Mouse (Mus musculus) ES-Bruce4 (cell line): ENCODE measurements around the gene Grm8. TPM values are rescaled to one million over a fixed set of nuclear protein-coding genes. Genes with fewer than 3 reads are reported as not detected.

Source experiments
- H3K27ac ChIP-seq: 2 replicates; pipeline ENCODE4 v1.5.1; 2012; ENCODE audit warnings: low read length, inconsistent platforms; ENCODE audit not compliant: insufficient read depth
- H3K27me3 ChIP-seq: 2 replicates; pipeline ENCODE4 v1.6.1; 2012; ENCODE audit warnings: mild to moderate bottlenecking, low read length, inconsistent platforms; ENCODE audit not compliant: control insufficient read depth, poor library complexity, insufficient read depth, severe bottlenecking
- H3K36me3 ChIP-seq: 2 replicates; pipeline ENCODE4 v1.6.1; 2012; ENCODE audit warnings: inconsistent platforms, mild to moderate bottlenecking, low read length, moderate library complexity; ENCODE audit not compliant: control insufficient read depth, poor library complexity, insufficient read depth, severe bottlenecking
- H3K4me1 ChIP-seq: one replicate; pipeline ENCODE4 v1.8.1; 2011; ENCODE audit warnings: low read length; ENCODE audit not compliant: control insufficient read depth, insufficient read depth
- H3K4me3 ChIP-seq: 2 replicates; pipeline ENCODE4 v1.5.1; 2011; ENCODE audit warnings: low read depth, mild to moderate bottlenecking, low read length
- H3K9ac ChIP-seq: 2 replicates; pipeline ENCODE4 v1.6.1; 2012; ENCODE audit warnings: low read depth, mild to moderate bottlenecking, inconsistent platforms; ENCODE audit not compliant: poor library complexity, severe bottlenecking
- H3K9me3 ChIP-seq: replicated peaks from 2 replicates; pipeline ENCODE4 v1.6.1; 2012; ENCODE audit warnings: mild to moderate bottlenecking, low read length, inconsistent platforms; ENCODE audit not compliant: control insufficient read depth, poor library complexity, insufficient read depth, severe bottlenecking
- CTCF ChIP-seq: IDR thresholded peaks from one replicate; pipeline ENCODE4 v1.8.1; 2011; ENCODE audit warnings: low read depth, low read length
- EP300 ChIP-seq: IDR thresholded peaks from 2 replicates; pipeline ENCODE4 v1.6.1; 2011; ENCODE audit warnings: low read depth, low read length; ENCODE audit not compliant: insufficient read depth
- POLR2A ChIP-seq: IDR thresholded peaks from one replicate; pipeline ENCODE4 v1.8.1; 2011; ENCODE audit warnings: low read length; ENCODE audit not compliant: insufficient read depth
- polyA plus RNA-seq: library from polyadenylated mRNA; stranded (reverse); fragments of >200 nt; gene quantifications from 2 replicates; pipeline ENCODE4 v1.2.4, GENCODE M21; 2011; ENCODE audit warnings: low read depth; ENCODE audit not compliant: missing spikeins, insufficient read depth, insufficient read length

The Grm8 gene
- polyA plus RNA-seq, 1 experiment = 1.9 TPM

DNA sequence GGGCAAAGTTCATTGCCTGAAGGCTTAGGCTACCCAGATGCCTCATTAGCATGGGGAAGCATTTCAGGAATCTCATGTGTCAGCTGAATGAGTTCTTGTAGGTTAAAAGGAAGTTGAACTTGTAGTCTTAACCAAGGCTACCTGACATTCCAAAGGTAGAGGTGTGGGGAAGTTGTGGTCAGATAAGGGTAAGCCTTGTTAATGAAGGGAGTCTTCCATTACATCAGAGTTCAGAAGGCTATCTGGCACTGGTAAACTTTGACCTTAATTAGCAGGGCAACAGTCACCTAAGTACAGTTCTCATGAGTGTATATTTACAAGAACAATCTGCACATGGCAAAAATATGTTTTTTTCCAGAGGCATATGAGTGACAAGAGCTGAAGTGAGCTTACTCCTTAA is 870.0 kb downstream of the Grm8 start:
- no peak for TF ChIP-seq POLR2A
- no peak for TF ChIP-seq EP300
- TF ChIP-seq CTCF = no peak
- H3K9me3 ChIP-seq = no peaks in the 10 kb centered on the region
- no peak overlapping the region; the same call in 1 of the 2 replicates for H3K27ac ChIP-seq
- no peak overlapping the region for H3K9ac ChIP-seq
- H3K27me3 ChIP-seq = no peaks in the 10 kb centered on the region
- no peak overlapping the region for H3K4me3 ChIP-seq
- no peaks in the 10 kb centered on the region for H3K36me3 ChIP-seq
- no peaks in the 10 kb centered on the region for H3K4me1 ChIP-seq

DNA sequence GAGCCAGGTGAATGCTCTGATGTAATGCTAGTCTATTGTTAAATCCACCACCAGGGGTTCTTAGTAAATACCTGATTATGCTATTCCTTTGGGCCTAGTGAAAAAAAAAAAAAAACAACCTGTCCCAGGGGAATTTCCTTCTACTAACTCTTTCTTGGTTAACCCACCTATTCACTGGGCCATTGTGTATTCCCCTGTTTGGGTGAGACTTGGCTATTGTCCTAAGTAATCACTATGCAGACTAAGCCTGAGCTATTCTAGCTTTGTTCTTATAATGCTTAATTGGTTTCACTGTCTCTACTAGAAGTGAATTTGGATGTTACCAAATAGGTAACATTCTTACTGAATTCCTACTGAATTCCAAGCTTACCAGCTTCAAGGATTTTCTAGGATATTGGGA is 872.4 kb downstream of the Grm8 start:
- H3K9me3 ChIP-seq = no peaks in the 10 kb centered on the region
- TF ChIP-seq POLR2A (no peak), EP300 (no peak), CTCF (no peak)
- no peak overlapping the region for H3K9ac ChIP-seq
- no peaks in the 10 kb centered on the region for H3K36me3 ChIP-seq
- H3K4me3 ChIP-seq = no peak overlapping the region
- no peaks in the 10 kb centered on the region for H3K27me3 ChIP-seq
- H3K4me1 ChIP-seq = no peaks in the 10 kb centered on the region
- no peak overlapping the region; the same call in 1 of the 2 replicates for H3K27ac ChIP-seq

DNA sequence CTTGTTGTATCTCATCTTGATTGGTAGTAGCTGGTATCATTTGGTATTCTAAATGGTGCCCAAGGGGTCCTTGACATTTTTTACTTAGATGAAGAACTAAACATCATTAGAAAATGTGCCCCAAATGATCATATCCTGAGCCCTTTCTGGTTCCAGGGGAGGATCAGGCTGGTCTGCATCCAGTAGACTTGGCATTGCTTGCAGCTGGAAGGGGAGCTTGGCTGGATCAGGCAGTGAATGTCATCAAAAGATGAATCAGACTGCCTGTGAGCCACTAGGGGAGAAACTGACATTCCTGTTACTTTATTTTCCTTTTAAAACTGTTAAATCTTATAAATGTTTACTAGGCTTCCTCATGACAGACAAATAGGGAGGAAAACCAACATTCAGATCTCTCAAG is 894.6 kb downstream of the Grm8 start:
- Histone ChIP-seq H3K4me1 (no peaks in the 10 kb centered on the region), H3K27ac (no peak overlapping the region), H3K4me3 (no peak overlapping the region), H3K9ac (no peak overlapping the region), H3K27me3 (no peaks in the 10 kb centered on the region), H3K9me3 (no peaks in the 10 kb centered on the region), H3K36me3 (no peaks in the 10 kb centered on the region)
- TF ChIP-seq POLR2A (no peak), CTCF (no peak), EP300 (no peak)

- Histone ChIP-seq H3K27ac (no peak overlapping the region), H3K4me1 (no peaks in the 10 kb centered on the region), H3K36me3 (no peaks in the 10 kb centered on the region), H3K9me3 (no peaks in the 10 kb centered on the region), H3K9ac (no peak overlapping the region), H3K4me3 (no peak overlapping the region), H3K27me3 (no peaks in the 10 kb centered on the region)
- TF ChIP-seq CTCF = no peak
- TF ChIP-seq EP300 = no peak
- no peak for TF ChIP-seq POLR2A
These were observed 895.0 kb downstream of the Grm8 start for GRCm38 (mm10) chr6:27239968-27240367.
